Mouse (Mus musculus): Measurements from ENCODE around the gene Emilin3.
"Not testable (repeated sequence)": the region's sequence is repeated elsewhere in the genome, so short reads cannot be mapped to it uniquely, and the experiment has no call there.

The Emilin3 gene

DNA sequence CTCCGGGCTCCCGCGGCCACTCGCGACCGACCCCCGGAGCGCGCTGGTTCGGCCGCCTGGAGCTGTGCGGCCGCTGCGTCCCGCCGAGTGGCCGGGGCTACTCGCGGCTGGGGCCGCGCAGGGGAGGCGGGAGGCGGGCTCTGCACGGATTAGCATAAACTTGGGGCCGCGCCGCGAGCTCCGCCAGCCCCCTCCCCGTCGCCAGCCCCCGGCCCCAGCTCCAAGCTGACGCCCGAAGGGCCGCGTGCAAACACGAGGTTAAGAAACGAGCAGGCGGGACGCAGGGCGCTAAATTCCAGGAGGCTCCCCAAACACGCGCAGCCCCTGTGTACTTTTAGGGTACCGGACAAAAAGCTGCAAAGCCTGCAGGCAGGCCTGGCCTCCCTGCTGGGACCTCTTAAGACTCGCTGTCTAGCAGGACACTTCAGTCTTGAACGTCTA lies at the start of gene Emilin3:
Emilin3 (minus strand) TSS at position 98 of the 441 bp plus-strand sequence.
- peak in 1 of 2 experiments; percentile 52 for DNase-seq

DNA sequence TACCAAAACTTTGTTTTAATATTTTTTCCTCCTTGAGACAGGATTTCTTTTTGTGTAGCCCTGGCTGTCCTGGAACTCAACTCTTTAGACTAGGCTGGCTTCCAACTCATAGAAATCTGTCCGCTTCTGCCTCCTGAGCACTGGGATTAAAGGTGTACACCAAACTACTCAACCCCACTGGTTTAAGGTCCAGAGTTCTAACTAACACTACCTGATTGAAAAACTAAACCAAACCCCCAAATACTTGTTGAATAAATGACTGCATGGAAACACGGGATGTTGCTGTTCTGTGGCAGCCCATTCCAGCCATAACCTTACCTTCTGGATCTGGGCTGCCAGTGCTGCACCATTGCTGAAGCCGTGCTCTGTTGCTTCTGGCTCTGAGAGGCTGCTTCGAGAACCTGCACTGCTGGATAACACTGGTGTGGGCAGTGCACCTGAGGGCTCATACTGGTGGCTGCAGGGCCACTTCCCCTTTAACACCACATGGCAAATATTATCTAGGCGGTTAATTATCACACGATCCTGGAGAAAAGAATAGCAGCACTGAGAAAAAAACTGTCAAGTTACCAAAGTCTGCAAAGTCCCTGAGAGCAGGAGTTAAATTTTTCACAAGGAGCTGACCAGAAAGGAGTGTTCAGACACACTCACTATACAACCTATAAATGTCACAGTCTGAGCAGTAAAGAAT lies 49.0 kb upstream of the Emilin3 start:
- no peak for DNase-seq

DNA sequence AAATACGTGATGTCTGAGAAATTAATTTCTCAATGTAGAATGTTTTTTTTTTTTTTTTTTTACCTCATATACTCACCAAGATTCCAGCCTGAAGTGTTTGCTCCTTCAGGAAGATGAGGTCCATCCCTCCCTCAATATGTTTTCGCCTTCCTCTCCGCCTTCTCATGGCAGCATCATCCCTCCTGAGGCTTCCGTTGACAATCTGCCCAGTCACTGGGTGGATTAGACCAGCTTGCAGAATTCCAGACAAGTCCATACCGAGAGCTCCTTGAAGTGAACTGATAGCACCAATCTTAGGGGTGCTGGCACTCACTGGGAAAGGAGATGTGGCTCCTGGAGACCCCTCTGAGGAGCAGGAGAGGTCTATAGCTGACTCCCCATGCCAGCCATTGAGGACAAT lies 47.8 kb upstream of the Emilin3 start:
- DNase-seq, result peak; percentile 49 to 68

DNA sequence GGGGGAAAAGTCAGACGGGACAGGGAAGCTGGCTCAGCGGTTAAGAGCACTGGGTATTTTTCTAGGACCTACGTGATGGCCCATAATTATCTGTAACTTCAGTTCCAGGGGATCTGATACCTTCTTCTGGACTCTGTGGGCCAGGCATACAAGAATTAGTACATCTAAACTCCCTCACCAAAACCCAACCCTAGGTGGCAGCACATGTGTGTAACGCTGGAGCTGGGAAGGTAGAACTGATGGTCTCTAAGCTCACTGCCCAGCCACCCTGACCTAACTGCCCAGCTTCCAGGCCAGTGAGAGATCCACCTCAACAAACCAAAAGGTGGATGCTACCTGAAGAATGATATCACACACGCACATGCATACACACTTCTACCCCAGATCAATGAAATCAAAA lies 46.6 kb upstream of the Emilin3 start:
- peak in 1 of 2 experiments; percentile 43 for DNase-seq

DNA sequence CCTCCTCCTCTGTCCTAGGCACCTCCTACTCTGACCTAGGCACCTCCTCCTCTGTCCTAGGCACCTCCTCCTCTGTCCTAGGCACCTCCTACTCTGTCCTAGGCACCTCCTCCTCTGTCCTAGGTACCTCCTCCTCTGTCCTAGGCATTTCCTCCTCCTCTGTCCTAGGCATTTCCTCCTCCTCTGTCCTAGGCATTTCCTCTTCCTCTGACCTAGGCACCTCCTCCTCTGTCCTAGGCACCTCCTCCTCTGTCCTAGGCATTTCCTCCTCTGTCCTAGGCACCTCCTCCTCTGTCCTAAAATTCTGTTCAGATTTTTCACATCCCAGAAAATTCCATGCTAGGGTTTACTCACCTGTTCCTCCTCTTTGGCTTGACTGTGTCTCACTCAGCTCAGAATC lies 45.7 kb upstream of the Emilin3 start:
- not testable (repeated sequence) for DNase-seq

DNA sequence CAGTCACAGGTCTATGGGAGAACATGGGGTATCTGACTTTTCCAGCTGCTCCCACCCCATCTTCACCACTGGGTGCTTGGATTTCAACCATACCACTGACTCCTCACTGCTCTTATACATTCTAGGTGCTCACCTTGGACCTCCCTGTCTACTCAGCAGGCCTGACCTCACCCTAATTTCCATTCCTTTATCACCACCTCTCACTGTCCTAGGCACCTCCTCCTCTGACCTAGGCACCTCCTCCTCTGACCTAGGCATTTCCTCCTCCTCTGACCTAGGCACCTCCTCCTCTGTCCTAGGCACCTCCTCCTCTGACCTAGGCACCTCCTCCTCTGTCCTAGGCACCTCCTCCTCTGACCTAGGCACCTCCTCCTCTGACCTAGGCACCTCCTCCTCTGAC lies 45.2 kb upstream of the Emilin3 start:
- DNase-seq, result not testable (repeated sequence)

DNA sequence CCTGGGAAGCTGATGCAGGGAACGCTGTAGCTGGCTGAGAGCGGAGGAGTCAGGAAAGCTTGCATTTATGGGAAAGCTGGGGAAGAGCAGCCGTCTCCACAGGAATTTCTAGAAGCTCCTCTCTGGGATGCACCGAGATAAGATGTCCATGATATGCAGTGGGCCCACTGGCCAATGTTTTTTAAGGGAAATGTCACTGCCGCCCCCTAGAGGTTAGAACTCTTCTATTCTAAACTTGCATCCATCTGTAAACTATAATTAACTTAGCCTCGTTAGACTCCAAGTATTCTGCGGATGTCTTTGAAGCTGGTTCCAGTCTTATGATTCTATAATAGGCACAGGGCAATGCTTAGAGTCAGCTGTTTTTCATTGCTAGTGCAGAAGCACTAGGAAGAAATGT lies 43.2 kb upstream of the Emilin3 start:
- peak in 1 of 2 experiments; percentile 54 for DNase-seq

DNA sequence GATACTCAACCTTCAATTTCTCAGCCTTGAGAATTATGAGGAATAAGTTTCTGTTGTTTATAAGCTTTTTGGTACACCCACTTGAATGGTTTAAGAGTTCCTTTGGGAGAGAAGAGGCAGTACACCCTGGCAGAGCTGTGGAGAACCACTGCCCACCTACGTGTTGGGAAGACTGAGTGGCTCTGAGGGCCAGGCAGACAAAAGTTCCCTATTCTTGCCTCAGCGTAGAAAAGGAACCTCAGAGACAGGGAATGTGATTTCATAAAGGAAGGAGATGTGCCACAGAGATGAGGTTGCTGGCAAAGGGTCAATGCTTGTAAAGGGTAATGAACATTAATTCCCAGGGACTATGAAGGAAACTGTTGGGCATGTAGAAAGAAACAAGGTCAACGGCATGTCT lies 42.4 kb upstream of the Emilin3 start:
- no peak for DNase-seq

DNA sequence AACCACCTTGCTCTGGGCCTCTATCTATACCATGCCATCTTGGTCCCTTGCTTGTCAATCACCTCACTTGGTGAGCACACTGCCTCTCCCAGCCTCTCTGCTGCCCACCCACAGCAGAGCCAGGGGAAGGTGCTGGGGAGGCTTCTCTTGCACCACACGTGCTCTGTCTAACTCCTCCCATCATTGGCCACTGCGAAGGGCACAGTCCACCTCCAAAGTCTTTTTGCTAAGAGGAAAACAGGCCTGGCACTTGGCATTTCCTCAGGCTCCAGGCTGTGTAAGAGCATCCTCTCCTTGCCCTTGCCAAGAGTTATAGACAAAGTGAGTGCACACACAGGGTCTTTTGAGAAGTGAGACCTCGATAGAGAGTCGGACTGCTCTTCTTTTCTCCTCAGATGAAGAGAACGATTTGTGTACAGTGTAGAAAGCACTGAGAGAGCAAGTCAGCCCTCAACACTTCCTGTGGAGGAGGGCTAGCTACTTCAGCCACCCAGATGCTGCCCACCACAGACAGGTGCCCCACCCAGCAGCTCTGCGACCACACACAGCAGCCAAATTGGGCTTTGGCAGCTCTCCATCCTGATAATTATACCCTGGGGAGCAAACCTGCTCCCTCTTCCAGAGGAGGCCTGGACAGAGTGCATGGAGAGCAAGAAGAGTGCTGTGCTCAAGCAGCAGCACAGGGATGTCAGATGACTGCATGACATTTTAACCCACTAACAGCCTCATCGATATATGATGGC lies 41.2 kb upstream of the Emilin3 start:
- no peak for DNase-seq

DNA sequence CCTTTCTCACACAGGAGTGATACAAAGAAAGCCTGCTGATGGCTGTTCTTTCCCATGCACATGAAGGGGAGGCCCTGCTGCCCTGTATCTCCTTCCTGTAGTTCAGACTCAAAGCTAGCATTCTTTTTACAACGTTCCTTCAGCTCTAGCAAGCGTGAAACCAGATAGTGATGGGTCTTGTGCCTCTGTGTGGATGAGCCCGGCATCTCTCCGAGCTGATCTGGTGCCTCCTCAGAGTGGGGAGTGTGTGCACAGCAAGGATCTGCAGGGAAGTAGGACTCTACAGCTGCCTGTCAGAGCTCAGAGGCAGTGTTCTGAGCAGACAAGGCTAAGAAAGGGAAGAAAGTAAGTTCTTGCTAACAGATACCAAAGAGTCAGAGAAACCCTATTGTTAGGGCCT lies 39.5 kb upstream of the Emilin3 start:
- no peak for DNase-seq

DNA sequence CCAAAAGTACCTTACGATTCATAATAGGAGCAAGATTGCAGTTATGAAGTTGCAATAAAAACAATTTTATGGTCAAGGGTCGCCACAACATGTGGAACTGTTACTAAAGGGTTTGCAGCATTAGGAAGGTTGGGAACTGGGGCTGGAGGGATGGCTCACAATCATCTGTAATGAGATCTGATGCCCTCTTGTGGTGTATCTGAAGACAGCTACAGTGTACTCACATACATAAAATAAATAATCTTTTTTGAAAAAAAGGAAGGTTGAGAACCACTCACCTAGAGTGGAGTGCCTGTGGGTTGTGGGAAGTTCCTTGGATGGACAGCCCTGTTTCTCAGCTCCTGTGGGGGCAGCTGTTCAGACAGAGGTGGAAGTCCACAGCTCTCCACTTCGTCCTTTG lies 30.3 kb upstream of the Emilin3 start:
- no peak for DNase-seq

DNA sequence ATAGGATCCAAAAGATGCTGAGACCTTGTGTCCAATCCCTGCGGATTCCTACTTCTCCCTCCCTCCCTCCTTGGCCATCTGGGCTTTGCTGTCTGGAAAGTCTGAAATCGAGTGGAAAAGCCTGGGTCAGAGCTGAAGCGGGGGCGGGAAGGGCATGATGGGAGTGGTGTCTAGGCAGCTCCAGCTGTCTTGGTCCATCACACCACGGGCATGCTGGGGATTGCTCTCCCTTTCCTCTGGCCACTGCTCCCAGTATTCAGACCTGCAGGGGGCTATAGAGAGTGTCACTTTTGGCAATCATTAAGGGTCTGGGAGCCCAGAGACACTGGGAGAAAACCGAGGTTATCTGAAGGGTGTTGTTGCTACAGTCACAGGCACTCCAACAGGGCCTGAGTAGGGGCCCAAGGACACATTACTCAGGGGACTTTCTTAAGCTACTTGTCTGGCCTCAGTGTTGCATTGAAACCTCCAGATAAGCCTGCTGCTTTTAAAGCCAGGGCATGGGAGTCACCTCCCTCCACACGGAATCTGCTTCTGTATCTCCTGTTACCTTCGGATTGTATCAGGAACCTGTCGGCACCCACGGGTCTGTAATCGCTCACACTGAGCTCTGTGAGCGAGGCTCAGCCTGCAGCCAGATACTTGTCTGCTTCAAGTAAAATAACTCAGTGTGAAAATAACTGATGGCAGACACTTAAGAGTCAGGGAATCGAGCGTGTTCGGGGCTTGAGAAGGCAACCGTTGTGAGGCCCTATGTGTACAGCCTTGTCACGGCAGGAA lies 29.0 kb upstream of the Emilin3 start:
- peak; percentile 46 to 56 for DNase-seq

DNA sequence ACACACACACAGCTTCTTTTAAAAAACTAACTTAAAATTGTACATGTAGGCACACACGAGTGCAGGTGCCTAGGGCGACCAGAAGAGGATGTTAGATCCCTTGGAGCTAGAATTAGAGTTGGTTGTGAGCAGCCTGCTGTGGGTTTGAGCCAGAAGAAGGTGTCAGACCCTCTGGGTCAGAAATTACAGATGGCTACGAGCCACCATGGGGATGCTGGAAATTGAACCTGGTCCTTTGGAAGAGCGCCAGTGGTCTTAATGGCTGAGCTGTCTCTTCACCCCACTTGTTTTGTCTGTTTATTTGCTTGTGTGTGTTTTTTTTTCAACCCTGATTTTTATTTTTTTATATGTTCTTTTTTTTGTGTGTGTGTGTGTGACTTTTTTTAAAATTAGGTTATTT lies 22.3 kb upstream of the Emilin3 start:
- no peak for DNase-seq

DNA sequence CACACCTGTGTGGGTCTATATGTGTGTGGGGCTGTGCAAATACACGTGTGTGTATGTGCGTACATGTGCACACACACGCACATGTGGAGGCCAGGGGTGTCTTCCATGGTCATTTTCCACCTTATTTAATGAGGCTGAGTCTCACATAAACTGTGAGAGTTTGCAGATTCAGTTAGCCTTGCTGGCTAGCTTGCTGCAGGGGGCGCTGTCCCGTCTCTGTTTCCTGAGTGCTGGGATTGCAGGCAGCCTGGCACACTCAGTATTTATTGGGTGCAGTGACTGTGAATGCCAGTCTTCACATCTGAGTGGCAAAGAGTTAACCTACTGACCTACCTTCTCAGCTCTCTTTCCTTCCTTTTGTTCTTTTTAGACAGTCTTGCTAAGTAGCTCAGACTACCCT lies 21.8 kb upstream of the Emilin3 start:
- DNase-seq, result no peak

DNA sequence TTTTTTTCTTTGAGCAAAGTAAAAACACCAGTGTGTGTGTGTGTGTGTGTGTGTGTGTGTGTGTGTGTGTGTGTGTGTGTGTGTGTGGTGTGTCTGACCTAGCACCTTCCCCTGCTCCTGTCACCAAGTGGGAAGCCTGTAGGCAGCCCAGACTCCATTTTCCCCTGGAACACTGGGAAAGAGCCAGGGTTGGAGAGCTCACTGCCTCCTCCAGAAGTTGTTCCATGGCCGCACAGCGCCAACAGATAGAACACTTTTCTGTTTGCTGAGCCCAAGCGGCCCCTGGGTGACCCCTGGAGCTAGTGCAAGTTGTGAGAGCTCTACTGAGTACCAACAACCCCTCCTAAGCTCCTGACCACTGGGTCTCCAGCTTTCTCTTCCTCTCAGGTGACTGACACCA lies 20.9 kb upstream of the Emilin3 start:
- DNase-seq, result no peak

DNA sequence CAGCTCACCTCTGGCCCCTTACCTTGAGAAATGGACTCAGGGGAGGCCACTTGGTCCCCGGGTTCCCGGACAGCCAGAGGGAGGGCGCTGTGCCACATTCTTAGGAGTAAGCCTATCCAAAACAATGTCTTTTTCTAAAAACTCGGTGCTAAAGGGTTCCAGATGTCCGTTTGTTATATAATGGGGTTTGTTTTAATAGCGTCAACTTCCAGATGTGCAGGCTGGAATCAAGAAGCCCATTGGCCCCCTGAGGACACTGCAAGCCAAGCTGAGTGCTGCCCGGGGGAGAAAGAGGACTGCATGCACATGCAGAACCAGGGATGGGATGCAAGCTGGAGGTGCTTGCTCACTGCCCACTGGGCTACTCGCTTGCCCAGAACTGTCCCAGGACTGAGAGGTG lies 20.2 kb upstream of the Emilin3 start:
- DNase-seq, result no peak

DNA sequence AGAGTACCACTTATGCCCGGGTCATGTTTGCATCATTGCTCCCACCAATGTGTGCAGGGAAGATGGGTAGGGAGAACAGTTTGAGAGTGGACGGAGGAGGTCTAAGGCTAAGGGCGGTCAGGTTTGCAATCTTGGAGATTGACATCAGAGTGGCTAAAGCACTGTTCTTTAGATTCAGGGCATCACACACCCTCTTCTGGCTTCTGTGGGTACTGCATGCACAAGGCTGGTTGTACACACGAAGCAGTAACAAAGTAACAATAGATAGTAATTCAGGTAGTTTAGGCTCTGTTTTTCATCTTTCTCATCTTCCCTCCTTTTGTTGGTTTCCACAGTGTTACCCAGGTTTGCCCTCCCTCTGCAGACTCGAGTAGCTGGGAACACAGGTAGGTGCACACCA lies 19.2 kb upstream of the Emilin3 start:
- no peak for DNase-seq

DNA sequence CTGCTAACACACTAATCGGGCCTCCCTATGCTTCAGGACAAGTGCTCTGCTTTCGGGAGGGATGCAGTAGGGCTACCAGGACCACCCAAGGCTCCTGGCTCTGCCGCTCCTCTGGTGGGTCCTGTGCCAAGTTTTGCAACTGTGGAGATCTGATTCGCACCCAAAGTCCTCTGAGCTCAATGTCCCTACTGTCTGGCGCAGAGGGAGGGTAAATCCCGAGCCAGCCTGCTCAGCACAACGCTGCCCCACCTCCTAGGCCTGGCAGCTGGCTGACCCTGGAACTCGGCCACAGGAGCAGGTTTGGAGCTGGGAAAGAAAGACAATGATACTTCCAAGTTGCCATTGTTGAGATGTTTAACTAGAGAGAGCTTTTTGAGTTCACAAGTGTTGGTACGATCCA lies 13.1 kb upstream of the Emilin3 start:
- no peak for DNase-seq

DNA sequence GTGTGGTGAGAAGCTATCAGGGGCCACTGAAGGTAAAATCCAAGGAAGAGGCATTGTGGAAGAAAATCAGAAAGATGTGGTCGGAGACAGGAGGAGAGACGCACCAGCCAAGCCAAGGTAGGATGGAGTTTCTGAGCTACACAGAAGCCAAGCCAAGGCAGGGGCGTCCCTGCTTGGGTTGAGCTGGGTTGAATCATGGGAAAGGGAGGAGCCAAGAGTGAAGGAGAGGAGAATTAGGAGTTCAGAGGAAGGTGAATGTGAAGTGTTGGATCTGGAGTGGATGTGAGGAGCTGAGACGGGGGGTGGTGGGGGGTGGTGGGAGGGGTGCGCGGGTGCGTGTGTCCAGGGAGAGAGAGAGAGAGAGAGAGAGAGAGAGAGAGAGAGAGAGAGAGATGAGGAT lies 9.2 kb upstream of the Emilin3 start:
- no peak for DNase-seq

DNA sequence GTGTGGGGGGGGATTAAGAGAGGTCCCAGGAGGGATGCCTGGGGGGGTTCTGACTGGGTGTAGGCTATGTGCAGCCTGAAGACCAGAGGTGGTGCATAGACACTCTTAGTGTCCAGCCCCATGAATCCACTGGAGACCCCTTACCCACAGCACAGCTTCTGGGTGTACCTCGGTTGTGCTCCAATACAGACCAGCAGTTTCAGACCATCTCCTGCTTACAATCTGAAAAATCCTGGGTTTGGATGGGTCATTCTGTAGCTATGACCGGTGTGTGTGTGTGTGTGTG lies 6.7 kb upstream of the Emilin3 start:
- DNase-seq, result no peak

DNA sequence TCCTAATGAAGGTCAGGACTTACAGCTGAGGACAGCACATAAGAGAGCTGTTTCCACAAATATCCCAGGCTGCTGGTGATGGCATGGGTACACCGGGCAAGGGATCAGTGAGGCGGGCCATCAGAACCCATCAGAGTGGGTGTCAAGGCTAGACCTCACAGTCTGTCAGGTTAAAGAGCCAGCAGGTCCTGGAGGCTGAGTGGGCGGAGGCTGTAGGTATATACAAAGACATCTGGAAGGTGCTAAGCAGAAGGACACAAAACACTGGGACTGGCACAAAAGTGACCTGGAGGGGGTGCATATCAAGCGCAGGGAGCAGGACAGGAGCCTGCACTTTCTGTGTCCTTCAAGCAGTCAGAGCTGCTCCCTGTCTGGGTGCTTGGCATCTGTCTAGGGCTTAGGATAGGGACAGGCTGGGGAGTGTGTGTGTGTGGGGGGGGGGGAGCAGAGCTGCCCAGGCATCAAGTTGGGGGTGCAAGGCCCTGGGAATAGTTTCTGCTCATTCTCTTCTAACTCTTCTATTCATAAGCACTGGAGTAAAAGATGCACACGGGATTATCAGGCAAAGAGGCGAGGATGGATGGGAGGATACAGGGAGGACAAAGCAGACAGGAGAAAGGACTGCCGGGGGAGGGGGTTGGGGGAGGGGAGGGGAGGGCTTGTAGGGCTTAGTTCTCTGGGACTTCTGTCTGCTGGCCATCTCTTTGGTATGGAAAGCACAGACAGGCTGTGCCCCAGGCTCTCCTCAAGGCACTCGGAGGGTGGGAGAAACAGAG lies 6.2 kb upstream of the Emilin3 start:
- peak in 1 of 2 experiments; percentile 14 for DNase-seq

DNA sequence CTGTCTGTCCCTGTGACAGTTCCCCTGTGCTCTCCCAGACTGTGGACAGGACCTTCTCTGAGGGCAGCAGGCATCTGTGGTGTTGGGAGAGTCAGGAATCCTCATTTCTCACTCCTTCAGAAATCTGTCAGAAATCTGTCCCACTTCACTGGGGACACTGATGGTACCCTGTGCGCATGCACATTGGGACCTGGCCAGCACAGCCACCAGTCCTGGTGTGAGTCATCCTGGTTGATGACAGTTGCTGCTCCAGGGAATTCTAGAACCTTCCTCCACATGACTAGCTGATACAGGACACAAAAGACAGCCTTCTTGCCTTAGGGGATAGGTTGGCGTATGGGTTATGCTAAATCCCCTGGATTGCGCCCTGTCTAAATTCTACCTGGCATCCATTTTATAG lies 5.2 kb upstream of the Emilin3 start:
- peak; percentile 37 to 65 for DNase-seq

DNA sequence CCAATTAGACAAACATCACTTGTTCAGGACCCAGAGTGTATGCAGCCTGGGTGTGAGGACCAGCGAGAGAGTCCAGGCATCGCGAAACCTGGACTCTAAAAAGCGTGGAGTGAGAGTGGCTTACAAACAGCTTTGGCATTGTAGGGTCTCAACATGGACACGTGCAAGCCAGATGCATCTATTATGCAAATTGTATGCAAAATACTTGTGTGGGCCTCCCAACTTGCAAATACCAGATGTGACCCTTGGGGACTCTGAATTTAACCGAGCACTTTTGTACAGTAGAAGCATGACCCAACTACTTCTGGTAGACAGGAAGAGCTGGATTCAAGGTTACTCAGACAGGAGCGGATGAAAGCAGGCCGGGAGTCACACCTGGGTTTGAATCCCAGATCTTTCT lies 4.6 kb upstream of the Emilin3 start:
- DNase-seq, result no peak
